Mouse (Mus musculus) right cerebral cortex, adult 2 months (tissue): ENCODE results near the gene Ttc25.
A peak's percentile ranks its signal among the peaks of the same experiment; 100 is the strongest.

Experiments
- DNase-seq, 2 experiments: peaks; one replicate each; pipeline ENCODE4 v3.0.0; 2021 to 2022; ENCODE audit warnings: low spot score in 2 of 2

Ttc25 gene

GRCm38 (mm10) chr11:100544832-100545745, at the start of gene Ttc25:
Ttc25 (plus strand) TSS chr11:100545607.
- peak; percentile 77 to 84 for DNase-seq

GRCm38 (mm10) chr11:100500241-100500640, 45.2 kb upstream of the Ttc25 start:
- DNase-seq = no peak

GRCm38 (mm10) chr11:100500651-100501050, 44.8 kb upstream of the Ttc25 start:
- DNase-seq = no peak

- DNase-seq = no peak
Measured at GRCm38 (mm10) chr11:100501321-100501720, 44.1 kb upstream of the Ttc25 start.

GRCm38 (mm10) chr11:100504990-100505660, 40.3 kb upstream of the Ttc25 start:
- no peak for DNase-seq

- no peak for DNase-seq
Measured at GRCm38 (mm10) chr11:100505997-100506396, 39.4 kb upstream of the Ttc25 start.

- DNase-seq = no peak
Measured at GRCm38 (mm10) chr11:100510556-100510955, 34.9 kb upstream of the Ttc25 start.

GRCm38 (mm10) chr11:100512384-100512783, 33.0 kb upstream of the Ttc25 start:
- DNase-seq = peak; percentile 53 to 57

GRCm38 (mm10) chr11:100513716-100514115, 31.7 kb upstream of the Ttc25 start:
- DNase-seq = no peak

GRCm38 (mm10) chr11:100515061-100515460, 30.3 kb upstream of the Ttc25 start:
- no peak for DNase-seq

- DNase-seq = no peak
Measured at GRCm38 (mm10) chr11:100515789-100516188, 29.6 kb upstream of the Ttc25 start.

GRCm38 (mm10) chr11:100516291-100516690, 29.1 kb upstream of the Ttc25 start:
- no peak for DNase-seq

GRCm38 (mm10) chr11:100518188-100518591, 27.2 kb upstream of the Ttc25 start:
- no peak for DNase-seq

- no peak for DNase-seq
Measured at GRCm38 (mm10) chr11:100519188-100519587, 26.2 kb upstream of the Ttc25 start.

GRCm38 (mm10) chr11:100520838-100521237, 24.6 kb upstream of the Ttc25 start:
- DNase-seq = no peak

- DNase-seq = no peak
Measured at GRCm38 (mm10) chr11:100524358-100524757, 21.0 kb upstream of the Ttc25 start.

- DNase-seq = no peak
Measured at GRCm38 (mm10) chr11:100524987-100525630, 20.3 kb upstream of the Ttc25 start.

GRCm38 (mm10) chr11:100526052-100526816, 19.2 kb upstream of the Ttc25 start:
- no peak for DNase-seq

GRCm38 (mm10) chr11:100527066-100527457, 18.3 kb upstream of the Ttc25 start:
- peak; percentile 57 to 64 for DNase-seq

- peak; percentile 97 for DNase-seq
Measured at GRCm38 (mm10) chr11:100527458-100528374, 17.7 kb upstream of the Ttc25 start, which contains the start of gene Acly. Acly (minus strand) TSS chr11:100528000.
